Mouse (Mus musculus): ENCODE measurements around the gene 4931440F15Rik.
"Not testable (repeated sequence)": the region's sequence is repeated elsewhere in the genome, so short reads cannot be mapped to it uniquely, and the experiment has no call there.

Gene 4931440F15Rik

DNA sequence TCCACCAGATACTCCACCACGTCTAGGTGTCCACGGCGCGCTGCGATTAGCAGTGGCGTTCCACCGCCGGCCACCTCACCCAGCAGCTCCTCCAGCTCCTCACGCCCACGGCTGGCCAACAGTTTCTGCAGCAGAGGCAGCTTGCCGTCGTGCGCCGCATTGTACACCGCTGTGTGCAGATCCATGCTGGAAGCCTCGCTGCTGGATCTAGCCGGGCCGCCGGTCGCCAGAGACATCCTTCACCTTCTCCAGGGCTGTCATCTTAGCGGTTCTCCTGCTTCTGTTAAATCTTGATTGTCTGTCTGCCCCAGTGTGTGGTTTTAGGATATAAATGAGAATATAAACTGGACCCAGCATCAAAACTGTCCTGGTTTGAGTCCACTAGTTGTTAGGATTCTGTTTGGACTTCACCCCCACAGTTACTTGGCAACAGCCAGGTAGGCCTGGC, at the start of gene 4931440F15Rik:
TSS of gene 4931440F15Rik (minus strand) at position 398 of the 448 bp plus-strand sequence.
- not testable (repeated sequence) for DNase-seq (ENCODE audit: extremely low spot score, low spot score)

DNA sequence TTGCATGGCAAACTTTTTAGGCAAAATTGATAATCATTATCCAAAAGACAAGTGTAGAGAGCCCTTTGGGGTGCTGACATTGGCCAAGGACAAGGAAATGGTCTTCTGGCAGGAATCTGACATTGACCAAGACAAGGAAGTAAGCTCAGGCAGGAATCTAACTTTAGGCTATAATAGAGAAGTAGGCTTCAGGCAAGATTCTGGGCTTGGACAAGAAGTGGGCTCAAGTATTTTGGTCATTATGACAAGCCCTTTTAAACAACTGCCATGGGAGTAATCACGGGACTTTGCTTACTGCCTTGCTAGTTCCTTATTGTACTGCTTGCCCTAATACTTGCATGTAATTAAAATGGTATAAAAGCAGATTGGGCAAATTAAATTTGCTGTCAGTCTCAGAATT, 49.3 kb upstream of the 4931440F15Rik start:
- DNase-seq (ENCODE audit: extremely low spot score, low spot score): not testable (repeated sequence)

- DNase-seq (ENCODE audit: extremely low spot score, low spot score): no peak
Observed at GRCm38 (mm10) chr11:29870174-29870573, 44.7 kb upstream of the 4931440F15Rik start.

DNA sequence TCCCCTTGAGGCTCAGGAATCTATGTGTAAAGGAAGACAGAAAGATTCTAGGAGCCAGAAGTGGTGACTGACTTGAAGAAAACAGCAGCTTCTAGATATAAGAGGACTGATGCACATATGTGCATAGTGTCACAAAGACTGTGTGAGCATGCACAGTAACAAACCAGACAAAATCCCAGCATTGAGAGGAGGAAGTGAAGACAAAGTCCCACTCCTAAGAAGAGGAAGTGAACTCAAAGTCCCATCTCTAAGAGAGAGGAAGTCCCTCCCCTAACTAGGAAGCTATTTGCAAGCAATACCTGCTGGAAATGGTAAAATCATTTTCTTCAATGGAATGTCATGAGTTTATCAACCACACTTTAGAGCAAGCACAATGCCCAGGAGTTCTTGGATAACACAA, 38.8 kb upstream of the 4931440F15Rik start:
- DNase-seq (ENCODE audit: extremely low spot score, low spot score): no peak

DNA sequence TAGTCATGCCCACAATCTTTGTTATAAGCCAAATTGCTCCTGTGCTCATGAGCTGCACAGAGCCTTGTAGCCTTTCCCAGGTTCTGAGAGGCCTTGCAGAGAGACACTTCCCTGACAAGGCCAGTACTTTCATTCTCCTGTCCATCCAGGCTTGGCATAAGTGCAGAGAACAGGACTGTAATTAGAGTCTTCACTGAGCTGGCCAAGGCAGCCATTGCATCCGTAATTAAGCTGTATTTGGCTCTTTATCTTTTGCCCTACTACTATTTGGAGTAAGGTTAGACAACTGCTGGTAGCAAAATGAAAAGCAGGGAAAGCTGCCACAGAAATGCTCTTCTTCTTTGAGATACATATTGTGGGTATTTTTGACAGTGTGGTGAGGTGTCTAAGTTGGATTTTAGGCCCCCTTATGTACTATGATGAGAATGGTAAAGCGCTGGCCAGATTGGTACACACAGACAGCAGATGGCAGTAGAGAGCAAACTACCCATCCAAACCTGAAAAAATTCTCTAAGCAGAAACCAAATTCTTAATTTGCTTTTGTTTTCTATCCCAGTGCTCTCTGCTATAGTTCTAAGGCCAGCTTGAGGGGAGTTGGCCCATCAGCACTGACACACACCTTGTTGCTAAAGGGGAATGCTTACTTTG, 36.4 kb upstream of the 4931440F15Rik start:
- DNase-seq (ENCODE audit: extremely low spot score, low spot score): peak; percentile 32

- DNase-seq (ENCODE audit: extremely low spot score, low spot score): no peak
Observed at GRCm38 (mm10) chr11:29861040-29861439, 35.6 kb upstream of the 4931440F15Rik start.

- no peak for DNase-seq (ENCODE audit: extremely low spot score, low spot score)
Observed at GRCm38 (mm10) chr11:29840606-29841227, 15.2 kb upstream of the 4931440F15Rik start.

DNA sequence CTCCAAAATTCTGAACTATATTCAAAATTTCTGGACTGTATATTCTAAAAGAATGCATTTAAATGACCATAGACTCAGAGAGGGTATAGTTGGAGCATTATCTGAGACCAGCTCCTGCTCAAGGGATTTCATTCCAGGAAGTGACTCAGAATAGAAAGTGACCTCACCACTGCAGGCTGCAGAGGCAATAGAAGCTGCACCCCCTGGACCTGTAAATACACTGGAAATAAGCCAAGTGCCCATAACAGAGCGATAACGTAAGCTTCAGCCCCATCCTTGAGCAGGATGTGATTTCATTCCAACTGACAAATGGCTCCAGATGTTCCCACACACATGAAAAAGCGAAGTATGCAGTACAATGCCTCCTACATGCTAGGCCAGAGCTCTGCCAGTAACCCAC, 14.3 kb upstream of the 4931440F15Rik start:
- DNase-seq (ENCODE audit: extremely low spot score, low spot score): no peak

GRCm38 (mm10) chr11:29837066-29837465, 11.6 kb upstream of the 4931440F15Rik start:
- DNase-seq (ENCODE audit: extremely low spot score, low spot score): no peak

DNA sequence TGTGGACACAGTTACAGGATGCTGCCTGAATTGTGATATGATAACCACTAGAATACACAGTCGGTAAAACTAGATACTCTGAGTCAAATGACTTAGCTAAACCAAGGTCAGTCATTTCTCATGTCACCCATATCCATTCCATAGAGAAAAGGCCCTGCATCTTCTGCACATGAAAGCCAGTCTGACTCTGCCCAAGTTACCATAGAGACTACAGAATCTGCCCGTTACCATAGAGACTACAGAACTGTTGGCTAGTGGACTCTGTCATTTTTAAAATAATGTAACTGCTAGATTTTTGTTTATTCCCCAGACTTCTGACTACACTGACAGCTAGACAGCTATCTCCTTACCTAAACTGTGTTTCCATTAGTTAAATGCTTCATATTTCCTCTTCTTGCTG, 2.3 kb upstream of the 4931440F15Rik start:
- DNase-seq (ENCODE audit: extremely low spot score, low spot score): no peak

DNA sequence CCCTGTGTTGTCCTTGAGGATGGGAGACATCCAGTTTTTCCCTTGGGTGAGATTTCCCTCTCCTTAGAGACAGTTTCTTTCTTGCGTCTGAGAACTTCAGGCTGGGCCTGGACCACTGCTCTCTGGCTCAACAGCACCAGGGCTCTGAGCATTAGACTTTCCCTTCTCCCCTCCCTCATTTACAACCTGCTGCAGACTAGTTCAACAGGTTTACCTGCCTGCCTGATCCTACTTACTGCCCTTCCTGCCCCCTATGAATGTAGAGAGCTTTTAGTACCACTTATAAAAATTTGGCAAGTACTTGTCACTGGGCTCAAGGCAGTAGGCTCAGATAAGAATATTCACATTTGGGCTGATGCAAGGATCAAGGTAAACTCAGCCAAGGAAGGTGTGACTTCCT, 533 bp upstream of the 4931440F15Rik start:
- DNase-seq (ENCODE audit: extremely low spot score, low spot score): no peak

DNA sequence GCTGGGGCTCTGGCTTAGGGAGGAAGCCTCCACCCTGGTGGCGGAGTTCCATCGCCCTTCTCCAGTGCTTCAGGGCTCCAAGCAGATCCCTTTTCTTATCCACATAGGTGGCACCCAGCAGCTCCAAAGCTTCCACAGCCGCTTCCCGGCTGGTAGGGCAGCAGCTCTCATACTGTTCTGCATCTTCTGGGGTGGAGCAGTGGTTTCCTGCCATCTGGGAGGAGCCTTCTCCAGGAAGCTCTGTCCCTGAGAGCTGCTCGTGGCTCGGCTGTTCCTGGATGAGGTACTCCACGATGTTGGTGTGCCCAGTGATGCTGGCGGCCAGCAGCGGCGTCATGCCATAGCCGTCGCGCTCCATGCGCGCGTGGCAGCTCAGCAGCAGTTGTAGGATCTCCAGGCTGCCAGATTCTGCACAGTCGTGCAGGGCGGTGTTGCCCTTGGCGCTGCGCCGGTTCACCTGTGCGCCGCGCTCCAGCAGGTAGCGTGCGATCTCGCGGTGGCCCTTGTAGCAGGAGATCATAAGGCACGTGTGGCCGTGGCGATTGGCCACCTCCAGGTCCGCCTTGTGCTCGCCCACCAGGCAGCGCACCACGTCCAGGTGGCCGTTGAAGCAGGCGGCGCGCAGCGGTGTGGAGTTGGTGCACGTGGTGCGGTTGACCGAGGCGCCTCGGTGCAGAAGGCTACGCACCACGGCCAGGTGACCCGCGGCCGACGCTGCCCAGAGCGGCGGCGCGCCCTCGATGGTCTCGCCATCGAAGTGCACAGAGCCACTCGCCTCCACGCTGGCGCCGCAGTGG, 796 bp downstream of the 4931440F15Rik start:
- DNase-seq (ENCODE audit: extremely low spot score, low spot score): not testable (repeated sequence)

DNA sequence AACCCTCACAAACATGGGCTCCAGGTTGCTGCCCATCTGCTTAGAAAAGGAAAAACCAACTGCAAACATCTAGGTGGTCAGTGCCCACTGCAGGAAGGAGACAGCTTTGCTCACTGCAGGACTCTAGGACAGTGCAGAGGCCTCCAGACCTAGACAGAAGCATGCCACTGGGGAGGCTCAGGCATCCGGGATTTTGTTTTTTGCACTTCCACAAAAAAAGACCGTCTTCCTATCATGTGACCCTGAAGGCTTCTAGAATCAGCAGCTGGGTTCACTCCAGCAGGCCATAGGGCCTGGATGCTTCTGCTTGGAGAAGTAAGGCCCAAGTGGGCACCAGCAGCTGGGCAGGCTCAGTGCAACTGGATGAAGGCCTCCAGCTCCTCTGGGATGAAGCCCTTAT, 2.3 kb downstream of the 4931440F15Rik start:
- DNase-seq (ENCODE audit: extremely low spot score, low spot score): no peak

- no peak for DNase-seq (ENCODE audit: extremely low spot score, low spot score)
Observed at GRCm38 (mm10) chr11:29815670-29816069, 9.8 kb downstream of the 4931440F15Rik start.

GRCm38 (mm10) chr11:29815261-29815660, 10.2 kb downstream of the 4931440F15Rik start:
- DNase-seq (ENCODE audit: extremely low spot score, low spot score): no peak

- DNase-seq (ENCODE audit: extremely low spot score, low spot score): no peak
Observed at GRCm38 (mm10) chr11:29813267-29813666, 12.2 kb downstream of the 4931440F15Rik start.

DNA sequence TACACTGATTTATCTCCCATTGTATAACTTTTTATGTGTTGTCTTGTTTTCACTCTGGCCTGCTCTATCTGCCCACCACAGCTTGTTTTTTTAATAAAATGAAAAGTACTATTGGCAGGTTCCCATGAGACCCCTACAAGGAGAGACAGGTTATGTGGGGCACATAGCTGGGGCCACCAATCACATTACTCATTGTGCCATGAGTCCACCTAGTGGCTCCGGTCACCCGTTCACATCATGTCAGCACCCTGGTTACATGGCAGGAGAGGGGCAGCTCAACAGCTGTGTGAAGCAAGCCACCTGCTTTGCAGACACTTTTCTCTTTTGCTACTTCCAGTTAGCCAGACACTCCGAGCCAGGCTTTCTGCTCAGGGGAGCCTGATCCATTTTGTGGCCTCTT, 13.0 kb downstream of the 4931440F15Rik start:
- DNase-seq (ENCODE audit: extremely low spot score, low spot score): no peak

- DNase-seq (ENCODE audit: extremely low spot score, low spot score): no peak
Observed at GRCm38 (mm10) chr11:29810324-29810723, 15.1 kb downstream of the 4931440F15Rik start.

DNA sequence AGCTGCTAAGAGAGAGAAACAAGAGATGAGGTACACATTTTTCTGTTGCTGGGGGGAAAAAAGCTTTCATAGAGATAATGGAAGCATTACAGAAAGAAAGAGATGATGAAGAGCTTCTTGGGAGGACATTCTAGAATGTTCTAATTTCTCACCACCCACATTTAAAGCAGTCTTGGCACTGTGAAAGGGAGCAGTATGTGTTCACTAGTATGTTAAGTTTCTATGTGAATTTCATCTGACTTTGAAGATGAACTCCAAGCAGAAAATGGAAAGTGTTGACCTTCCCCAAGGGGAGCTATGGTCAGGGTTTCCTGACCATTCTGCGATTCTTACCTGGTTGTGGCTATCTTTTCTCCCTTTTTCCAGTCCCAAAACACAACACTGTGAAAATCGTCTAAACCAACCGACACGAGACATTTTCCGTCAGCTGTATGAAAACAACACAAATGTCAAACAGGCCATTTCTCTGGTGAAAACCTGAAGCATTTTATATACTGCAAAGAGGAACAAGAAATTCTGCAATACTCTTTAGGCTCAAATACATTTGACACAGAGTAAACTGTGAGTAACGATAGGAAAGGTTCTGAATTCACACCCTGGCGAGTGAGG, 16.4 kb downstream of the 4931440F15Rik start:
- DNase-seq (ENCODE audit: extremely low spot score, low spot score): no peak

DNA sequence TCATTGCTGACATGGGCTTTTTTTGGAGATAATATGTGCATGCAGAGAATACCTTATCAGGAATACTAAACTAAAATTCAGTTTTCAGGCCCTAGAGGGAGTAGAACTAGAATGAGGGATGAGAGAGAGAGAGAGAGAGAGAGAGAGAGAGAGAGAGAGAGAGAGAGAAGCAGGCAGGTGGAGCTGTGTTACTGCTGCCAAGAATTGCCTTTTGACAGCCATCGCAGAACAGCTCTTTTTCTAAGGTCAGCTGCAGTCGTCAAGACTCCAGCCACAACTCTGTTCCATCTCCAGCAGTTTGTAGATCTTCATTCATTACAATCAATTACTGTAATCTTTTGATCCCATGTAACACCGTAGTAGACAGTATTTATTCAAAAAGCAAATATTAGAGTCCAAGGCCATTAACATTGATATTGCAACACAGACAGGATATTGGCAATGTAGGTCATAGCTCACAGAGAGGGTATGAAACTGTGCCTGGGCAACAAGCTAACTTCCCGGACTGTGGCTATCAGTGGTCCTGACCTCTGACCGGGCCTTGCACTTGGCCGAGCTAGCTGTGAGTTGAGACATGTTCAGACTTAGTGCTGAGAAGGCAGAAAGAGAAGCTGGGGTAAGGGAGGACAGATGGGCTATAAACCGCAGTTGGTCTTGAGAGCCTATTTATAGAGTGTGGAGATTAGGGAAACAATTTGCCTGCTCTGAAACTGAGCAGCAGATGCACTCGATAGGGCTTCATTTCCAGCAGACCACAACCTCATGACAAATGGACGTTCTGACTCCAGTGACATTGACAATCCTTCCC, 17.1 kb downstream of the 4931440F15Rik start:
- DNase-seq (ENCODE audit: extremely low spot score, low spot score): no peak

DNA sequence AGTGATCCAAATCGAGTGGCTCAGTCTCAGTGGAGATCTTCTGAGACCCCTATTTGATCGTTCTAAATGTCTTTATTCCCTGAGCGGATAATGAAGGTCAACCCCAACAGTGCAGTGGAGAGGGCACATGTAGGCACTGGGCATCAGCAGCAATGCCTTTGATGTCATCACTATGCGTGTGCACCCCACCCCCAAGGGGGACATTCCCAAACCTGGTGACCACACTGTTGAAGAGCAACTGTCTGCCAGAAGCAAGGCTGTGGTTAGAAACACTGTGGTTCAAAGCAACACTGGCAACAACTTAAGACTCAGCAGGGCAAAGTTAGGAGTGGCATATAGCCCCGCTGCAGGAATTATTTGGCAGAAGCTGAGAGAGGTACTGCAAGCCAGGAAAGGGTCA, 18.1 kb downstream of the 4931440F15Rik start:
- DNase-seq (ENCODE audit: extremely low spot score, low spot score): no peak

Measured in neural tube, embryonic 10.5 days (tissue).